ENCODE assay signal across 10 mouse cellular contexts in the genomic region with DNA sequence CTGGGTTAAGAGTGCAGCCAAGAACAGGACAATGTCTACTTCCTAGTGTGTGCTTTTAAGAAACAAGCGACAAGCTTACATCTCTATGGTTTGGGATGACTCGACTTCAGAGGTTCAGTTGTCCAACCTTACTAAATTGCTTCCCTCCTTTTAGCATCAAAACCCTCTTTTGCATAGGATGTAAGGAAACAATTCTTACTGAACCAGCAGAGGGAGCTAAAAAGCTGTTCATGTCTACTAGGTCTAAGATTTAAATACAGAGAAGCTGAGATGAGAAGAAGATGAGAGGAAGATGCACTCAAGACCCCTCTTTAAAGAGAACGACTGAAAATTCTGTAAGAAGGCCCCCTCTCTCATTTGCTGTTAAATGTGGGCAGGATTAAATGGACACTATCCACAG. TPM values are rescaled to one million over a fixed set of nuclear protein-coding genes. Genes with fewer than 3 reads are reported as not detected.
DNase-seq lines count a peak whose midpoint lies in the region; ATAC-seq and TF ChIP-seq lines count a peak whose summit lies in the region.
"Had no signal": no experiment of that assay in that cellular context is flagged by ENCODE, and none has a peak within 500 bp of the region (broad histone marks: within the 10 kb centered on the region; RNA-seq: fewer than 3 reads in every experiment).

No protein-coding gene starts in this region.

- H3K36me3 ChIP-seq in lung, embryonic 14.5 days (ENCODE audit: insufficient read depth) = peaks cover 33% of the 10 kb centered on the region
- H3K36me3 ChIP-seq in midbrain, postnatal 0 days (ENCODE audit: insufficient read depth, low read length) = peaks cover 6% of the 10 kb centered on the region; the same call in 1 of the 2 replicates

- H3K9me3 ChIP-seq in lung, embryonic 14.5 days (ENCODE audit: low read depth, low read length) = no peaks in the 10 kb centered on the region
- H3K9me3 ChIP-seq in midbrain, postnatal 0 days (ENCODE audit: low read length) = no peaks in the 10 kb centered on the region
- H3K9me3 ChIP-seq: megakaryocyte, embryonic 14.5 days had no signal

- H3K27ac ChIP-seq in lung, embryonic 14.5 days (ENCODE audit: low read depth) = no peak overlapping the region
- H3K27ac ChIP-seq in midbrain, postnatal 0 days (ENCODE audit: low read depth, low read length) = no peak overlapping the region

- no peaks in the 10 kb centered on the region for H3K4me1 ChIP-seq in lung, embryonic 14.5 days (ENCODE audit: insufficient read depth)
- no peaks in the 10 kb centered on the region for H3K4me1 ChIP-seq in midbrain, postnatal 0 days (ENCODE audit: insufficient read depth, low read length)
- H3K4me1 ChIP-seq: megakaryocyte, embryonic 14.5 days had no signal

- peak; percentile 93 for ATAC-seq in frontal cortex, adult (ENCODE audit: low TSS enrichment)
- ATAC-seq in lung, embryonic 14.5 days (ENCODE audit: insufficient read depth) = no peak
- ATAC-seq in midbrain, postnatal 0 days (ENCODE audit: low FRiP score) = no peak

- H3K4me3 ChIP-seq in lung, embryonic 14.5 days (ENCODE audit: low read depth, low read length) = no peak overlapping the region
- no peak overlapping the region for H3K4me3 ChIP-seq in midbrain, postnatal 0 days (ENCODE audit: low read depth, low read length)
- H3K4me3 ChIP-seq: megakaryocyte, embryonic 14.5 days had no signal

- H3K27me3 ChIP-seq in lung, embryonic 14.5 days (ENCODE audit: insufficient read depth, low read length) = no peaks in the 10 kb centered on the region
- no peaks in the 10 kb centered on the region for H3K27me3 ChIP-seq in midbrain, postnatal 0 days (ENCODE audit: insufficient read depth, low read length)
- H3K27me3 ChIP-seq: megakaryocyte, embryonic 14.5 days had no signal

- DNase-seq in frontal cortex, postnatal 14 days (ENCODE audit: low spot score in 2 of 2) = no peak
- peak; percentile 83 for DNase-seq in lung, embryonic 14.5 days
- DNase-seq in lung, postnatal 4 days = no peak
- peak; percentile 50 for DNase-seq in brain, embryonic 18.5 days (ENCODE audit: low read depth, low spot score)
- DNase-seq in midbrain, postnatal 0 days (ENCODE audit: low spot score) = peak; percentile 85
- no peak for DNase-seq in testis, postnatal 10 days (ENCODE audit: low spot score)
- DNase-seq in gastrocnemius, postnatal 10 days = no peak

- H3K4me2 ChIP-seq in lung, embryonic 14.5 days = no peak overlapping the region
- H3K4me2 ChIP-seq in midbrain, postnatal 0 days (ENCODE audit: low read depth, low read length, poor library complexity, severe bottlenecking) = no peak overlapping the region

- H3K9ac ChIP-seq in lung, embryonic 14.5 days = no peak overlapping the region
- H3K9ac ChIP-seq in midbrain, postnatal 0 days (replicated peaks; ENCODE audit: low read length, poor library complexity, severe bottlenecking) = no peak overlapping the region

- peak; percentile 61 for TF ChIP-seq CTCF in lung, embryonic 14.5 days (IDR thresholded peaks at IDR 0.05; ENCODE audit: low read depth)
- peak; percentile 87 for TF ChIP-seq CTCF in midbrain, postnatal 0 days (IDR thresholded peaks at IDR 0.05)

- WGBS in lung, embryonic 14.5 days = 50% methylated on average over 3 of the region's 3 CpGs
- WGBS in midbrain, postnatal 0 days = 57% methylated on average over 3 of the region's 3 CpGs

RNA-seq across cellular contexts. Expression of a gene that starts 11.3 kb away (rescaled TPM):
- polyA plus RNA-seq in lung, embryonic 14.5 days (2014; fragmentation: Nextera tagmentation; extraction: Ambion mirVana) = 30.6 and 33.7 TPM in 2 replicates
- 14.0 and 17.9 TPM in 2 replicates for total RNA-seq in midbrain, postnatal 0 days (2014; rRNA removed)
- polyA plus RNA-seq in midbrain, postnatal 0 days (2015; fragmentation: Nextera tagmentation; extraction: Ambion mirVana) = 22.9 and 23.4 TPM in 2 replicates
- 10 to 100 TPM; 13.5 to 18.6 TPM for total RNA-seq in gastrocnemius, postnatal 10 days (2021)

RNA-seq across cellular contexts. Expression of a gene that starts 13.4 kb away (rescaled TPM):
- polyA plus RNA-seq in lung, embryonic 14.5 days (2014; fragmentation: Nextera tagmentation; extraction: Ambion mirVana) = 21.6 and 22.8 TPM in 2 replicates
- total RNA-seq in midbrain, postnatal 0 days (2014; rRNA removed) = 12.9 and 17.5 TPM in 2 replicates
- polyA plus RNA-seq in midbrain, postnatal 0 days (2015; fragmentation: Nextera tagmentation; extraction: Ambion mirVana) = 12.3 and 12.4 TPM in 2 replicates
- total RNA-seq in gastrocnemius, postnatal 10 days (2021) = 10 to 100 TPM; 13.3 to 13.5 TPM

RNA-seq across cellular contexts. Expression of a gene that starts 58.0 kb away (rescaled TPM):
- 0.54 TPM in 1 of 2 replicates, not detected in the other for polyA plus RNA-seq in lung, embryonic 14.5 days (2014; fragmentation: Nextera tagmentation; extraction: Ambion mirVana)
- total RNA-seq in midbrain, postnatal 0 days (2014; rRNA removed) = 0.82 and 0.94 TPM in 2 replicates
- 3.5 and 4.0 TPM in 2 replicates for polyA plus RNA-seq in midbrain, postnatal 0 days (2015; fragmentation: Nextera tagmentation; extraction: Ambion mirVana)
- total RNA-seq in gastrocnemius, postnatal 10 days (2021) = not detected
- total RNA-seq: heart, adult 18-20 months had no signal

Comparison
In these comparisons a context has a peak if more than half of its experiments do, and no peak if none do; other contexts are left out.
1. DNase-seq: peak in lung, embryonic 14.5 days (single experiment), brain, embryonic 18.5 days (single experiment) and midbrain, postnatal 0 days (single experiment); none in frontal cortex, postnatal 14 days (0 of 2), lung, postnatal 4 days (0 of 2), testis, postnatal 10 days (single experiment) and gastrocnemius, postnatal 10 days (single experiment).